Mouse (Mus musculus) G1E (cell line): ENCODE results near the gene A930017K11Rik.

Source experiments
- CTCF ChIP-seq: IDR thresholded peaks from 2 replicates; pipeline ENCODE4 v1.5.1; 2012; ENCODE audit warnings: low read depth, low read length, inconsistent platforms, mixed read lengths
- POLR2AphosphoS5 ChIP-seq: IDR thresholded peaks from 2 replicates; pipeline ENCODE4 v1.6.1; 2012; ENCODE audit warnings: low read depth, low read length, inconsistent platforms; ENCODE audit not compliant: insufficient replicate concordance

DNA sequence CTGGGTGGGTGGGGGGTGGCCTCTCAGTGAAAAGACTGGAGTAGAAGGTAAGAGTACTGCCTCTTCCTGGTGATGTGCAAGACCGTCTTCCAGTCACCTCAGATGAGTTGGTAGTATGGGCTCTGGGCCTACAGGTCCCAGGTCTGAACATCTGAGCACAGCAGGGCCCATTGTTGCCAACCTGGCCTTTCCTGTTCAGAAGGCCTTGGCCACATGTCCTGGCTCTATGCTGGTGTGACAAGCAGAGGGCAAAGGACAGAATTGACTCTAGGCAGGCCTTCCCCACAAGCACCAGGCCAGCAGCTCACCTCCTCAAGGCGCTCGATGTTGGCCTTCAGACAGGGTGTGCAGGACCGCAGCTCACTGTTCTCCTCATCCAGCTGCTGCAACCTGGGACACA lies 39.9 kb upstream of the A930017K11Rik start:
- TF ChIP-seq CTCF (no peak), POLR2AphosphoS5 (no peak)
